Mouse (Mus musculus): ENCODE data around the gene Ipo11.

Gene Ipo11

DNA sequence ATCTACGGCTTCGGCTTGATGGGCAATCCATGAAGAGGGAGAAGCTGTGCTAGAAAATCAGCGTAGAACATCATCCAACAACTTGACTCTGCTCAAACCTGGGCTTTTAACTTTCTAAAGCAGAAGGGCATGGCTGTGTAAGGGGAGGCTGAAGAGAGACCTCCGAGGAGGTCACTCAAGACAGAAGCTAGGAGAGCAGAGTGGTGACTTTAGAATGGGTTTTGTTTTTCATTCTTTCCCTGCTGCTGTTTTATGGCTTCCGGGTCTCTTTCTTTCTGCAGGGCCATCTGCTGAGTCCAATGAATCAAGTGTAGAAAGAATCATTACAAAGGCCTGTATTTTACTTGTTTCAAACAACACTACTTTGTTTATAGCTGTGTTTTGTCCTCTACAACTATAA lies 119.7 kb downstream of the Ipo11 start:
- no peak for DNase-seq (ENCODE audit: low read depth)

DNA sequence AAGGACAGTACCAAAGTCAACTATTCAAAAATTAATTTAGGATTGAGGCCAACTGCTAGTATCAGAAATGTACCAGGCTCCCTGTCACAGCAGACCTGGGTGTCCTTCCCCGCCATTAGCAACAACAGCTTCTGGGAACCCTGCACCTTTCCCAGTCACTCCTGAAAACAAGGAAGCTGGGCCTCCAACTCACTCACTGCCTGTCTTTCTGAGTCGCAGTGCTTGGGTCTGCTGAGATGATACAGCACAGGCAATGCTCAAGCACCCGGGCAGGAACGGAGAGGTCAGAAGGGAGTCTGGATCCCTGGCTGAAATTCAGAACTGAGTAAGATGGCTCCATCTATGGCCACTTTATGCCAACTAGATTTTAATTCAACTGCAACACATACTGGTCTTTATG lies 123.2 kb downstream of the Ipo11 start:
- DNase-seq (ENCODE audit: low read depth): no peak

DNA sequence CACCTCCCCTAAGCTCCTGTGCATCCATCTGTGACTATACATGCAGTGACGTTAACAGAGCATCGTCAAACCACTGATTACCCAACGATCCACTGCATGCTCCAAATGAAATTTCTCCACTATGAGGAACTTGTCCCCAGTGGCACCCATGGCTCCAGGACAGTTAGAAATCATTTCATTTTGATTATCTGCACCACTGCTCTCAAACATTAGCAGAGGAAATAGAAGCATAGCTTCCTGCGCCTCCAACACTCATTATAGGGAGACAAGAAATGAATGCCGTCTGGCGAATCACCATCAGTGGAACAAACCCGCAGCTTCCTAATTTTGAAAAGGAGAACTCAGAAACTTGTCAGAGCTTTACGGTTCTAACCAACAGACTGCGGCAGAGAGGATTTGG lies 123.7 kb downstream of the Ipo11 start:
- DNase-seq (ENCODE audit: low read depth): no peak

DNA sequence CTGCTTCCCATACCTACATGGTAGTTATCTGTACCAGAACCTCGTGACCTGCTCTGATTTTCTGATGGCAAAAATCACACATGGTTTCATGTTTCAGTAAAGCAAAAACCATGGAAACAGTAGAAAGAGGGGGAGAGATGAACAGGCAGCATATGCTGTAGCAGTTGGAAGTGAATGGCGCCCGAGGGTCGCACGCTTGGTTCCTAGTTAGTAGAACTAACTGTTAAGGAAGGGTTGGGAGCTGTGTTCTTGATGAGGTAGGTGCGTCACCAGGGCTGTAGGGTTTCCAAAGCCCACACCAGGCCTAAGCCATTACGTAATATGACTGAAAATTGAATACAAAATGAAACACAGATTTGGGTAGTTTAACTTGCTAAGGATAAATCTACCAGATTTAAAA lies 126.6 kb downstream of the Ipo11 start:
- DNase-seq (ENCODE audit: low read depth): no peak

DNA sequence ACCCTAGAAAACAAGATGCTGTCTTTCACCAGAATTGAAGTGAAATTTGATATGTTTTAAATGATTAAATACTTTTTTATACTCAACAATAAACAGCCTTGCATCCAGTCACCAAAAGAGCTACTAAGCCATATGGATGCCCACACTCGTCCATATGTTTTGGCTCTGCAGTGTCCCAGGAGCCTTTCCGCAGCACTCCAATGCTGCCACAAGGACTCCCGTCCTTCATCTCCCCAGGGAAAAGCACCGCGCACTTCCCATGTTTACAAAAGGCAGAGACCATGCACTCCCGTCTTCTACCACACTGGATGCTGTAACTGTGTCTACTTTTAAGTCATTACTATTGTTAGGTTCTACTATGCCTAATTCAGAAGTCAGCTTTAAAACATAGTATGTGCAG lies 127.9 kb downstream of the Ipo11 start:
- DNase-seq (ENCODE audit: low read depth): no peak

DNA sequence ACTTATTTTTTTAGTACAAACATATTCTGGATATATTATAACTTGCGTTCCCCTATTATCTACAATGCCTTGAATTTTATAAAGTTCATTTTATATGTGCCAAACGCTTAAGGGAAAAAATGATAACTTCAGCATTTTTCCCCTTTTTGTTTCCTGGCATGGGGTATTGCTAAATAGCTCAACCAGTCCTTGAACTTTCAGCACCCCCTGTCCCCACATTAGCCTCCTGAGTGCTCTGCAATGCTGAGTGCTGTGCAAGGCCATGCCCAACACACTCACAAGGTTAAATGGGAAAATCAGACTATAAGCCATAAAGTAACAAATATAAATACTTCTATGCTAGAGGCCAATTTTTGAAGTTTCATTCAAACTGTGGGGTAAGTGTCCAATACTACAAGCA lies 128.4 kb downstream of the Ipo11 start:
- no peak for DNase-seq (ENCODE audit: low read depth)

DNA sequence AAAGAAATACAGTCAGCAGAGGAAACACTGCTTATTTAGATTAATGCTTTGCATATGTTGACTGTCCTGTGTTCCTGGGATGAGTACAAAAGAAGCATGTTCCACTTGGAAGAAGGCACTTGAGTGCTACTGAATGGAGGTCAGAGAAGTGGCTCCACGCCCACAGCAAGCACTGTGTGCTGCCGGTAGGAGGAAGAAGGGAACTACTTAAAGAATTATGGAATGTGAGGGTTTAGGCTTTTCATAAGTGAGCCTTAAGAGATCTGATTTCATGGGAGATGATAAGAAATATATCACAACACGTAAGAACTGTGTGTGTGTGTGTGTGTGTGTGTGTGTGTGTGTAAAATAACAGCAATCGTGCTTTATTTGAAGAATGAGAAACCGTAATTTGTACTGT lies 129.5 kb downstream of the Ipo11 start:
- DNase-seq (ENCODE audit: low read depth): no peak

DNA sequence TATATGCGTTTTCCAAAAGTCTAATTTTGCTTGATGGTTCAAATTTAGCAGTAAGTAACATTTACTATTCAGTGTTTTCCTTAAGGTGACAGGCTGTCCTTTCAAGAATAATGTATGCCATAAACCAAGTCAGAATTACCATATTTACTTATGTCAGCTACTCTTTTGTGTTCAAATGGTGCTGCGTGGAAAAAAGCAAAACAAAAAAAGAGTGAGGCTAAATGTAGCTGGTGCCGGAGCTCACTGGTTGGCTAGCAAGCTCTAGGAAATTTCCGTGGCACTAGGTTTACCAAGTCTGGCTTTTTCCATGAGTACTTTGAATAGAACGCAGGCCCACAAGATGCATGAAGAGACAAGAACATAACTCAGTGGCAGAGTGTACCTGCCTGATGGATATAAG lies 131.6 kb downstream of the Ipo11 start:
- no peak for DNase-seq (ENCODE audit: low read depth)

DNA sequence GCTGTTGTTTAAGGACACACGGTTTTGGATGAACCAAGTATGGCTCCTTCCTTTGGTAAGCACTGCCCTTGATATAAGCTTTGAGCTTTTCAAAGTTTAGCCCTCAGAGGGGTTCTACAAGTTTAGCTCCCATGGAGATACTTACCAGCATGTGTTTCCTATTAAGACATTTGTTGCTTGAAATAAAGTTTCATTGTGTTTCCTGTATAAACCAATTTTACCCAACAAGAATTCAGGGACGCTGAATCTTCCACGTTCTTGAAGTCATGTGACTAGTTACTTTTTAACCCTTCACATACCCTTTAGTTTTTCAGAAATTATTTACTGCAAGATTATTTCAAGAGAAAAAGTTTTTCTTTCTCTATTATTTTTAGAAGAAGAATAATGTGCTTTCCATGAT lies 138.7 kb downstream of the Ipo11 start:
- no peak for DNase-seq (ENCODE audit: low read depth)

DNA sequence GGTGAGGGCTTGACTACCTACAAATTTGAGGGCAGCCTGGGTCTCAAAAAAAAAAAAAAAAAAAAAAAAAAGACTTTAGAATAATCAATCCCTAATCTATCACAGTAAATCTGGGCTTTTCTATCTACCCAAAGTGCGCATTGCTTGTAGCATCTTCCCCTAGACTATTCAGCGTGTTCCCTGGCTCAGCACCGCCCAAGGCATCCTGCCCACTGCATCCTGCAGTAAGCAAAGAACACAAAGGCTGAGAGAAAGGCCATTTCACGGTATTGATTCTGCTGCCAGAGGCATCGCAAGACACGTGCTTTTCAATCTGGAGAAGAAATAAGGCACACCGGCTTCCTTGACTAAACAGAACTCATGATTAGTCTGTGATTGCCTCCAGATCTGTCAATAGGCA lies 147.9 kb downstream of the Ipo11 start:
- DNase-seq (ENCODE audit: low read depth): no peak

DNA sequence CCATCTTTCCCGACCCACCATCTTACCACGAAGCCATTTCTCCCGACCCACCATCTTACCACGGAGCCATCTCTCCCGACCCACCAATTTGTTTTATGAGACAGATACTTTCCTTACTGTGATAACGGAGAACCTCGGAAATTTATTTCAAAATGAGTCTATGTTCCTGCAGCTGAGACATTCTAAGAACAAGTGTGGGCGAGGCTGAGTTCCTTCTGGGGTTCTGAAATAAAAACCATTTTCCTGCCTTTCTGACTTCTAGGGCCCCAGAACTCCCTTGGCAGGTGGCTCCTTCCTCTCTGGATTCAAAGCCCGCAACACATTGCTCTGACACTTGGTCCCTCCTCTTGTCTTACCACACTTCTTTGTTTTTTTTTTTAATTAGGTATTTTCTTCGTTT lies 168.0 kb downstream of the Ipo11 start:
- DNase-seq (ENCODE audit: low read depth): no peak

DNA sequence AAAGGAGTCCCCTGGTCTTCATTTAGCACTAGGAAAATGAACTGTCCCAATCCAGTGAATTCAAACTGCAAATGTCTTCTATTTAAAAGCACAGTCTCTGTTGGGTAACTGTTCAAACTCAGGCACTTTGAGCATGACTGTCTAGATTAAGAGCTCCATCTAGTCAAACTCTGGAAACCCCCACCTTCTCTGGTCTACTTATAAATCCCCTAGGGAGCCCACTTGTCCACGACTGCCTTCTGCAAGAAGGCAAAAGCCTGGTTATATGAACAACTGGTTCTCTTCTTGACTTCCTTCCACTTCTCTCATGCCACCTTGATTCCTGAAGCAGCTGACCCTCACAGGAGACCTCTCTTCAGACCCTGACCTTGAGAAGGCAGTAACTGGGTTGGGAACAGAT lies 174.1 kb downstream of the Ipo11 start:
- DNase-seq (ENCODE audit: low read depth): no peak

DNA sequence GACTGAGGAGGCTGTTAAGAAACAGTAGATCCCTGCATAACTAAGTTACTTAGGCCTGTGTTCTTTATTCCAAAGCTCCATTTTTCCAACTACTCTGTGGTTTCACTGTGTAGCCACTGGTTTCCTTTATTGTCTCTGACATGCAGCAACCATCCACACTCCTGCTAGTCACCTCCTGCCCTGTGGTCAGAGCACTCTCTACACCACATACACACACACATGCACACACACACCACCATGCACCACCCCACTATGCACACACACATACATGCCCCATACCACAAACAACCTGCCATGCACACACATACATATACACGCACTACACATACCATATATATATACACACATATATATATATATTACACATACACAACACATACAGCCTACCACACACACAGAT lies 175.1 kb downstream of the Ipo11 start:
- DNase-seq (ENCODE audit: low read depth): no peak

DNA sequence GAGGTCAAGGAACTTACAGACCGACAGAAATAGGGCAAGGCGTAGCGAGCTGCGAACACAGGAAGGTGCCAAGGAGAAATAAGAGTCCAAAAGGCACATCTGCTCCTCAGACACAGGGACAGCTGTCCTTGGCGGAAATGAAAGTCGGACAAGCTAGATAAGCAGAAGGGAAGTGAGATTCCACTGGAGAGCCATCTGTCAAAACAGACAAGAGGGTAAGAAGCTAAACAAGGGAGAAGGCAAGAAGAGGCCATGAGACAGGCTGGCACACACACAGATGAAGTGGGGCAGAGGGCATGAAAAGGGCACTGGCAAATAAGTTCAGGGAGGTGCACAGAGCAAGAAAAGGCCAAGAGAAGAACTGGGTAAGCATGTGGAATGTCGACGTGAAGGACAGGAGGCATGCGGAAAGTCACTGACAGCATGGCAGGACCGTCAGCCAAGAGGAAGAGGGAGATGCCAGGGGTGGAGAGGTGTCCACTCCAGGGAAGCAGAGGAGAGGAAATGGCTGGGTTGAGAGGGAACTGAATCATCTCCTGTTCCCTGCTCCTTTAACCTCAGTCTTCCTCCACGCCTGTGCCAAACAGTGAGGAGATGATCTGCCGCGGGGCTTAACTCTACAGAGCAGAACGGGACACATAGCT lies 176.4 kb downstream of the Ipo11 start:
- DNase-seq (ENCODE audit: low read depth): no peak

DNA sequence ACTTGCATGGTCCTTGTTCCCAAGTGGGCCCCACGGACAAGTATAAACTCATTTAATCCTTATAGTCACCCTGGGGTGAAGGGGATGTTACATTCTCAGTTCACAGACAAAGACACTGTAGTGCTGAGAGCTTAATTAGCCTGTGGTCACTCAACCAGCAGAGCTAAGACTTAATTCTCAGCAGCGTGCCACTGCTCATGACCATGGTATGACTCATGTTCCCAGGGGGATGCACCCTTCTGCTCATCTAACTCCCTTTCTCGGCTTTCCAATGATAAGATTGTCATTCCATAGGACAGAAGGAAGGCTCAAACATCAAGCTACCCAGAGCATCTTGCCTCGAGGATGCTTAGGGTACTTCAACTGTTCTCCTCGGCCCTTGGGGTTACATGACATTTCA lies 180.9 kb downstream of the Ipo11 start:
- DNase-seq (ENCODE audit: low read depth): no peak

DNA sequence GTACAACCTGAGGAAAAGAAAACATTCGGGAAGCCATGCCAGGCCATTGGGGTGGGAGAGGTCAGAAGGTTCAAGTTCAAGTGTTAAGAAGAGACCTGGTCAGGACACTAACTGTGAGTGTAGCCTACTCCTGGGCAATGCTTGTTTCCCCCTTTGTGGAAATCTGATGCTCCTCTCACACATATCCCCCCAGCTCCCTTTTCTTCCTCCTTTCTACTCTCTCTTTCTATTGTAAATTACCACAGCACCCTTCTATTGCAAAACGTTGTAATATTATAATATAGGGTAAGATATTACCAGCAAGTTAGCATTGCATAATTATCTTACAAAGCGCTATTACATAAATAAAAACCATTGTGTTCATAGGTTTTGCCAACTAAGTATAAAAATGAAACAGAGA lies 182.5 kb downstream of the Ipo11 start:
- no peak for DNase-seq (ENCODE audit: low read depth)

DNA sequence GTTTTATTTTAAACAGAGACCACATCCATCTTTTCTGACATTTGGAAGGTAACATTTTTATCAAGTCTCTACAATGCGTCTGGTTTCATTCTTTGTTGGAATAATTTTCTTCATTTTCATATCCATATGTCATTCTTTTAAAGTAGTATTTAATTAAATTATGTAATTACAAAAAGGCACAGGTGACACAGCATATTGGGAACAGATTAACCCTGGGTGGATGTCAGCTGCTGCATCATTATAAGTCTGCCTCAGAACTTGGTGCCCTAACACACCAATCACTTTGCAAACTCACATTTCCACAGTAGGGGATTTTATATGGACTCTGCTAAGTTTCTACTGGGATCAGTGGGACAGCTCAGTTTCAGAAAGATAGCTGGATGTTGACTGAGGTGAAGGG lies 184.8 kb downstream of the Ipo11 start:
- no peak for DNase-seq (ENCODE audit: low read depth)

DNA sequence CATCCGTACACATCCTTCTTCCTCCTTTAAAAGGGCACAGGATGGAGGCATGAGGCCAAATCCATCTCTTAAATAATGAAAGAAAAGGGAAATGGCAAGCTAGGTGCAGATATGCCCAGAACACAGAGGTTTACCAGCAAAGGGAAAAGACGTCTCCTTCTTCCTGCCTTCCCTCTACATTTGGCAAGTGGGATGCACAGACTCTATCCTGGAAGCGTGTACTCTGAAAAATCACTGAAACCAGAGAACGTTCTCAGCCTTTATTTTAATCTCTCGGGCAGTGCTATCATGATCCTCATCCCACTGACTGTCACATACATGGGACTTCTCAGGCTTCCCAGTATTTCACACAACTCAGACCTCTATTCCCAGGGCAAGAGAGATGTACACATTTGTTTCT lies 189.9 kb downstream of the Ipo11 start:
- DNase-seq (ENCODE audit: low read depth): no peak

DNA sequence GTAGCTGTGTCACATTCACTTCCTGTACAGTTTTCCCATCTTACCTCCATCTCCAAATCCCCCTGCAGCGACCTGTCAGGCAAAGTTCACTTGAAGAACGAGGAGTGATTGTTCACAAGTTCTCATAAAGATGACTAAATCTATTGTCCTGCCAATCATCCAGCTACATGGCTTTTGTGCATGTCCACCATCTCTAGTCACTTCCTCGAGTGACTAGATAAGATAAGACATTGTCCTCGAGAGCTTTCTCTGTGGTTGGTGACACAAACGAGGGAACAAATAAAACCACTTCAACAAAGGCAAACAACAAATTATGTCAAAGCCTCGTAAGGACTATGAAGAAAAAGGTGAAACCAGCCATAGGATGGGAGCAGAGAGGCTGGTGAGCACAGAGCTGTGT lies 191.6 kb downstream of the Ipo11 start:
- no peak for DNase-seq (ENCODE audit: low read depth)

All from c-Kit-positive CD71-positive TER-119-negative erythroid progenitor cells, embryonic 14.5 days (primary cell).